Mouse (Mus musculus) liver, adult 2 months (tissue): ENCODE data around the gene 4930404N11Rik.

Source experiments
- CTCF ChIP-seq: fragments of 200-500 bp; IDR thresholded peaks from 2 replicates; pipeline ENCODE4 v1.5.1; 2011; ENCODE audit warnings: low read depth, low read length, control low read depth
- POLR2A ChIP-seq: fragments of 200-500 bp; IDR thresholded peaks from 2 replicates; pipeline ENCODE4 v1.6.1; 2011; ENCODE audit warnings: low read length, control low read depth; ENCODE audit not compliant: insufficient read depth; ENCODE audit errors: extremely low read depth

GRCm38 (mm10) chr10:81413310-81414261 is 48.0 kb upstream of the 4930404N11Rik start:
- TF ChIP-seq POLR2A = no peak
- TF ChIP-seq CTCF = no peak
